Mouse (Mus musculus): ENCODE measurements around the gene Hs6st3. TPM values are rescaled to one million over a fixed set of nuclear protein-coding genes. Genes with fewer than 3 reads are reported as not detected.

Gene Hs6st3
- polyA plus RNA-seq, 1 experiment: not detected

DNA sequence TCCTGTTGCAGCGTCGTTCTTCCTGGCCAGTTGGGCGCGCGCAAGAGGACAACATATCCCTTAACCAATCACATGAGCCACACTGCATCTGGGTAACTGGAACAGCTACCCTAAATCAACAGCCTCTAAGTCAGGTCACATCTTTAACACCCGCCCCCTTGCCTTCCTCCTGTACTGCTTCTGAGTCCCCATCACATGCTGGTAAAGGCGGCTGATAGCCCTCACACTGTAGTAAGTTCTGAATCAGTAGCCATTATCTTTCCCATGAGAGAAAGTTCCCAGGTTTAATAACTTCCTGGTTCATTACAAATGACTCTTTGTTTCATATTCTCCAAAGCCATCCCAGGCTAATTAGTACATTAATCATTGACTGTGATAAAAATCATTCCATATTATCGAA is 757.0 kb downstream of the Hs6st3 start:
- Histone ChIP-seq H3K4me3 (replicated peaks; ENCODE audit: control insufficient read depth, low read depth, low read length) (no peak overlapping the region), H3K4me1 (ENCODE audit: control insufficient read depth, insufficient read depth, low read length) (no peaks in the 10 kb centered on the region), H3K27ac (ENCODE audit: control insufficient read depth, insufficient read depth, low read depth, low read length, poor library complexity) (no peak overlapping the region)
- 91% methylated on average over 8 of the region's 8 CpGs for WGBS
- no peak for TF ChIP-seq POLR2A (IDR thresholded peaks at IDR 0.05; ENCODE audit: borderline replicate concordance, control insufficient read depth, low read depth, low read length)
- TF ChIP-seq CTCF (IDR thresholded peaks at IDR 0.05; ENCODE audit: control insufficient read depth, insufficient read depth, low read length): no peak

DNA sequence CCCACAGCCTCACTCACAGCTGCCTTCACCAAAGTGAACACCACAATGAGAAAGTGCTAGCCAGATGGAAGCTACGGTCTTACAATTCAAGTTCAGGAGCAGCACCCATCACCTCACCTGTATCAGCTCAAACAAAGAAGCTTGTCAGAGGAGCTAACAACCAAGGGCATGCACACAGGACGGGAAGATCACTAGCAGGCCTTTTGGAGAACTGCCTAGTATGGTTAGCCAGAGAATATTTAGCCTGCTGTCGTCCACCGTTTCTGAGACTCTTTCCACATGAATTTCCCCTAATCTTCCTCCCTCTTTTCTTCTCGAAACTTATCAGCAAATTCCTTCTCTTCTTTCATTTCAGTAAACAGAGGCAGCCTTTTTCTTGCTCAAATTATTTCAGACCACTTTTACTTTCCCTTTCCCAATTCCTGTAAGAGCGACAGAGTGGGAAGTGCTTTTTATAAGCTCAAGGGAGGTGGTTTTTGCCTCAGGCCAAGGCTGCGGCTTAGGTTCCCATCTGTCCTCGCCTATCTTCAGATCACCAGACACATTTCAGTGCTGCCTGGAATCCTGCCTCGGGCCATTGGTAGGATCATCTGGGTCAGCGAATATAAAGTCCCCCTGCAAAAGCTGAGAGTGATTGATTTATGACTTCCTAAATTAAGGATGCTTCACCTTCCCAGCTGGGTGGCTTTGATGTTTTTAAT is 757.8 kb downstream of the Hs6st3 start:
- H3K27ac ChIP-seq (ENCODE audit: control insufficient read depth, insufficient read depth, low read depth, low read length, poor library complexity): no peak overlapping the region
- no peak for TF ChIP-seq POLR2A (IDR thresholded peaks at IDR 0.05; ENCODE audit: borderline replicate concordance, control insufficient read depth, low read depth, low read length)
- TF ChIP-seq CTCF (IDR thresholded peaks at IDR 0.05; ENCODE audit: control insufficient read depth, insufficient read depth, low read length): no peak
- H3K4me3 ChIP-seq (replicated peaks; ENCODE audit: control insufficient read depth, low read depth, low read length): no peak overlapping the region
- WGBS: 13% methylated on average over 10 of the region's 10 CpGs
- H3K4me1 ChIP-seq (ENCODE audit: control insufficient read depth, insufficient read depth, low read length): no peaks in the 10 kb centered on the region

DNA sequence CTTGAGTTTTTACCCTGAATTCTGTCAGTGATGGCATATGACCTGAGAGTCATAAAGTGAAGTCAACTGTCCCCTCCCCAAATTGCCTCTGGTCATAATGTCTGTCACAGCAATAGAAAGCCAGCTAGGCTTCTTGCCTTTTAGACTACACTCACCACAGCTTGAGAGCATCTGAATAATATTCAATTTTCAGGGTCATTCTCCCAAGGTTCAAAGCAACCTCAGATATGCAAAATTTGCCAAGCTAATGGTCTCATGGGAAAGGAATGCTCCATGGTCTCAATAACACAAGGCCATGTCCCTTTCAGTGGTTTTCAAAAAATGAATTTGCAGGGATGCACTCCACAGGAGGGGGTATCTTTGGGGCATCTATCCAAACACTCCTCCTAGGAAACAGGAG is 764.3 kb downstream of the Hs6st3 start:
- TF ChIP-seq POLR2A (IDR thresholded peaks at IDR 0.05; ENCODE audit: borderline replicate concordance, control insufficient read depth, low read depth, low read length): no peak
- H3K4me1 ChIP-seq (ENCODE audit: control insufficient read depth, insufficient read depth, low read length): no peaks in the 10 kb centered on the region
- no peak overlapping the region for H3K4me3 ChIP-seq (replicated peaks; ENCODE audit: control insufficient read depth, low read depth, low read length)
- no peak overlapping the region for H3K27ac ChIP-seq (ENCODE audit: control insufficient read depth, insufficient read depth, low read depth, low read length, poor library complexity)

DNA sequence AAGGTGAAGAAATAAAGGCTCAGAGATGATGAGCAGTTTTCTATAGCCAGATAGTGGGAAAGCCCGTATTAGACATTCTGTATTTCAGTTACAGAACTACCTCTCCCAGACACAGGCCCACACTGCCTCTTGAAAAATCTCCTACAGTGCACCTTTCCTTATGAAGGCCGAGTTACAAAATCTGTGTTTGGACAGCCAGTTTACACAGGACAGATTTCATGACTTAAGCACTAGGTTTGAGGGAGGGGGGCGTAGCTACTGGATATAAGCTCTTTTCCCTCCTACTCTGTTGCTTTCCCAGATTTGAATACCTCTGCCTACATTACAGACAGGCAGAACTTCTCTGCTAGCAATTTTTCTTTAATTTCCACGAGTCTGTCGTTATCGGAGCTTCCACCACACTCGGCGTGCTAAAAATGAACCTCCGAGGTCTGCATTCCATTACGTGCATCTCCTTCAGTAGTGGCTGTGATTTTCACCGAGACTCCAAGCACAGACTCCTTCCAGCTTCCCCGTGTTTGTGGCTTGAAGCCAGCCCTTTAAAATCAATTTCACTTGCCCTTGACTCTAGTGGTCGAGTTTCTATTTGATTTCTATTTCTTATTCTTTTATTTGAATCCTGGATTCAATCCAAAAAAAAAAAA is 770.0 kb downstream of the Hs6st3 start:
- 79% methylated on average over 13 of the region's 13 CpGs for WGBS
- H3K4me1 ChIP-seq (ENCODE audit: control insufficient read depth, insufficient read depth, low read length): no peaks in the 10 kb centered on the region
- H3K4me3 ChIP-seq (replicated peaks; ENCODE audit: control insufficient read depth, low read depth, low read length): no peak overlapping the region
- no peak overlapping the region for H3K27ac ChIP-seq (ENCODE audit: control insufficient read depth, insufficient read depth, low read depth, low read length, poor library complexity)
- TF ChIP-seq POLR2A (IDR thresholded peaks at IDR 0.05; ENCODE audit: borderline replicate concordance, control insufficient read depth, low read depth, low read length): no peak
- TF ChIP-seq CTCF (IDR thresholded peaks at IDR 0.05; ENCODE audit: control insufficient read depth, insufficient read depth, low read length): no peak

DNA sequence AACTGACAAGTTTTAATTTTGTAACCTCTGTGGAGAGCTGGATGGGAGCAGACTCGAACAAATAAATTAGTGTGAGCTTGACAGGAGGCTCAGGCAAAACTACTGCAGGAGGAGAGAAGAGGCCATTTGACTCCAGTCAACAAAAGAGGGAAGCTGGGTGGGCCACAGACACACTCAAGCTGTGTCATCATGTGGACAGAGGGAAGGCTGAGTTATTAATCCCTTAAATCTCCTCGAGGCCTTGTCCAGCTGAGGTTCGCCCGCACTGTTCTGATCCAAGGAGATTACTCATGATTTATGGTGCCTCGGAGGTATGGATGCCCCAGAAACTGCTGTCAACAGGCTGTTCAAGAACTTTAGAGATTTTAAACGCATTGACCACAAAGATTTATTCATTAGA is 776.4 kb downstream of the Hs6st3 start:
- TF ChIP-seq POLR2A (IDR thresholded peaks at IDR 0.05; ENCODE audit: borderline replicate concordance, control insufficient read depth, low read depth, low read length) (no peak), CTCF (IDR thresholded peaks at IDR 0.05; ENCODE audit: control insufficient read depth, insufficient read depth, low read length) (no peak)
- 73% methylated on average over 6 of the region's 6 CpGs for WGBS
- H3K27ac ChIP-seq (ENCODE audit: control insufficient read depth, insufficient read depth, low read depth, low read length, poor library complexity): no peak overlapping the region
- H3K4me1 ChIP-seq (ENCODE audit: control insufficient read depth, insufficient read depth, low read length): no peaks in the 10 kb centered on the region
- no peak overlapping the region for H3K4me3 ChIP-seq (replicated peaks; ENCODE audit: control insufficient read depth, low read depth, low read length)

DNA sequence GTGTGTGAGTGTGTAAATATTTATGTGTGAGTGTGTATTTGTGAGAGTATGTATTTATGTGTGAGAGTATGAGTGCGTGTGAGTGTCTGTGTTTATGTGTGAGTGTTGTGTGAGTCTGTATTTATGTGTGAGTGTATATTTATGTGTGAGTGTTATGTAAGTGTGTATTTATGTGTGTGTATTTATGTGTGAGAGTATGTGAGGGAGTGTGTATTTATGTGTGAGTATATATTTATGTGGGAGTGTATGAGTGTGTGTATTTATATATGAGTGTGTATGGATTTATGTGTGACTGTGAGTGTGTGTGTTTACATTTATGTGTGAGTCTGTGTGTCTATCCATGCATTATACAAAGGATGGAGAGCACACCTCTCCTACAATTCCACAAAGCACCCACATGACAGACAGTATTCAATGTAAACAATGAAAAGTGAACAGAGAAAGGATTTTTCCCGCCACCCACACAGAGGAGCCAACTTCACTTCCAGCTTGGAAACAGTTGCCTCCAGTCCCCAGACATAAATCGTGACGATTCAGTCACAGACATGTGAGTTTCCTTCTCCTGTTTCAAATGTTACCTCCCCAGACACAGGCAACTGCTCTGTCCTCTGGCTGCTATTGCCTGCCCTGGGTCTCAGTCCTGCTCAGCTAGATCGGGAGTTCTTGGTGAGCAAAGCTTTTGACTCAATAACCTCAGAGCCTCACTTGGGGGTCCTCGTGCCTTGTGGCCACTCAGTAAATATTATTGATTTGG is 780.3 kb downstream of the Hs6st3 start:
- no peak for TF ChIP-seq CTCF (IDR thresholded peaks at IDR 0.05; ENCODE audit: control insufficient read depth, insufficient read depth, low read length)
- TF ChIP-seq POLR2A (IDR thresholded peaks at IDR 0.05; ENCODE audit: borderline replicate concordance, control insufficient read depth, low read depth, low read length): no peak
- no peaks in the 10 kb centered on the region for H3K4me1 ChIP-seq (ENCODE audit: control insufficient read depth, insufficient read depth, low read length)
- H3K27ac ChIP-seq (ENCODE audit: control insufficient read depth, insufficient read depth, low read depth, low read length, poor library complexity): no peak overlapping the region
- no peak overlapping the region for H3K4me3 ChIP-seq (replicated peaks; ENCODE audit: control insufficient read depth, low read depth, low read length)
- WGBS: 70% methylated on average over 6 of the region's 6 CpGs

DNA sequence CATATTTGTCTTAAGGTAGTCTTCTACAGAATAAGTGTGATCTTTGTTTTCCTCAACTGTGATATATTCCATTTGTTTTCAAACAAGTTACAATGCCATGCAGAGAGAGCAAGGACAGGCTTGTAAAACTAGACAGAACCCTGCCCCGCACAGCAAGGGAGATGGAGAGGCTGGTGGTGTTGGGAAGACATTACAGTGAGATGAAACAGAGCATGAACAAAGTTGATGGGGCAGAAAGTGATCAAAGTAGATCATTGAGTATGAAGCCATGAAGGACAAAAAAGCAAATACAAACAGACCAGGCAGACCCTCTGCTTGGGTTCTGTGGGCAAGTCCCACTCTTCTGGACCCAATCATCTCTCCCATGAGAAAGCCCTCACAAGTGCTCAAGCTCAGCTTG is 781.0 kb downstream of the Hs6st3 start:
- Histone ChIP-seq H3K4me1 (ENCODE audit: control insufficient read depth, insufficient read depth, low read length) (no peaks in the 10 kb centered on the region), H3K27ac (ENCODE audit: control insufficient read depth, insufficient read depth, low read depth, low read length, poor library complexity) (no peak overlapping the region), H3K4me3 (replicated peaks; ENCODE audit: control insufficient read depth, low read depth, low read length) (no peak overlapping the region)
- 87% methylated on average over 1 of the region's 1 CpGs for WGBS
- TF ChIP-seq CTCF (IDR thresholded peaks at IDR 0.05; ENCODE audit: control insufficient read depth, insufficient read depth, low read length) (no peak), POLR2A (IDR thresholded peaks at IDR 0.05; ENCODE audit: borderline replicate concordance, control insufficient read depth, low read depth, low read length) (no peak)

Other genes with a start within 250 kb of the Hs6st3 start
- gene Dzip1, start 212.9 kb upstream of the Hs6st3 start, polyA plus RNA-seq (2011; ENCODE audit: insufficient read depth, insufficient read length, low replicate concordance, missing spikeins): 1.3 and 5.3 TPM in 2 replicates
- 6.9 and 11.0 TPM in 2 replicates for gene Dnajc3, start 200.4 kb upstream of the Hs6st3 start, polyA plus RNA-seq (2011; ENCODE audit: insufficient read depth, insufficient read length, low replicate concordance, missing spikeins)
- 1.2 and 1.6 TPM in 2 replicates for gene Uggt2, start 38.9 kb upstream of the Hs6st3 start, polyA plus RNA-seq (2011; ENCODE audit: insufficient read depth, insufficient read length, low replicate concordance, missing spikeins)